Mouse (Mus musculus): ENCODE measurements around the gene Cdk15. TPM values are rescaled to one million over a fixed set of nuclear protein-coding genes. Genes with fewer than 3 reads are reported as not detected.

Gene Cdk15
- polyA plus RNA-seq, 1 experiment from 2014 or later: 1.0 TPM

DNA sequence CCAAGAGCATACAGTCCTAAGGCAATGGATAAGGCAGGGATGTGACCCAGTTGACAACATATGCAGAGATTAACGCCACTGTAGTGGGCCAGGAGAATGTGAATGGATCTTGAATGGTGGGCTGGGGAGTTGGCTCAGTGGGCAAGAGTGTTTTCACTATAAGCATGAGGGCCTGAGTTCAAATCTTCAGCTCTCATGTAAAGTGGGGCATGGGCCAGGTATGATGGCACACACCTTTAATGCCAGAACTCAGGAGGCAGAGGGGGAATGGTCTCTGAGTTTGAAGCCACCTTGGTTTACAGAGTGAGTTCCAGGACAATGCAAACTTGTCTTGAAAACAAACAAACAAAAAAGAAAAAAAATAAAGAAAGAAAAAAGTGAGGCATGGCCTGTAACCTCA lies 79.5 kb downstream of the Cdk15 start:
- no peak for ATAC-seq (ENCODE audit: low FRiP score, low read depth)
- H3K27me3 ChIP-seq: no peaks in the 10 kb centered on the region
- peaks cover 33% of the 10 kb centered on the region for H3K4me1 ChIP-seq (replicated peaks)
- 93% methylated on average over 1 of the region's 1 CpGs for WGBS
- no peak overlapping the region for H3K27ac ChIP-seq (replicated peaks)
- no peaks in the 10 kb centered on the region for H3K9me3 ChIP-seq
- H3K4me2 ChIP-seq: no peak overlapping the region
- H3K36me3 ChIP-seq: no peaks in the 10 kb centered on the region
- no peak overlapping the region for H3K9ac ChIP-seq
- H3K4me3 ChIP-seq: no peak overlapping the region

DNA sequence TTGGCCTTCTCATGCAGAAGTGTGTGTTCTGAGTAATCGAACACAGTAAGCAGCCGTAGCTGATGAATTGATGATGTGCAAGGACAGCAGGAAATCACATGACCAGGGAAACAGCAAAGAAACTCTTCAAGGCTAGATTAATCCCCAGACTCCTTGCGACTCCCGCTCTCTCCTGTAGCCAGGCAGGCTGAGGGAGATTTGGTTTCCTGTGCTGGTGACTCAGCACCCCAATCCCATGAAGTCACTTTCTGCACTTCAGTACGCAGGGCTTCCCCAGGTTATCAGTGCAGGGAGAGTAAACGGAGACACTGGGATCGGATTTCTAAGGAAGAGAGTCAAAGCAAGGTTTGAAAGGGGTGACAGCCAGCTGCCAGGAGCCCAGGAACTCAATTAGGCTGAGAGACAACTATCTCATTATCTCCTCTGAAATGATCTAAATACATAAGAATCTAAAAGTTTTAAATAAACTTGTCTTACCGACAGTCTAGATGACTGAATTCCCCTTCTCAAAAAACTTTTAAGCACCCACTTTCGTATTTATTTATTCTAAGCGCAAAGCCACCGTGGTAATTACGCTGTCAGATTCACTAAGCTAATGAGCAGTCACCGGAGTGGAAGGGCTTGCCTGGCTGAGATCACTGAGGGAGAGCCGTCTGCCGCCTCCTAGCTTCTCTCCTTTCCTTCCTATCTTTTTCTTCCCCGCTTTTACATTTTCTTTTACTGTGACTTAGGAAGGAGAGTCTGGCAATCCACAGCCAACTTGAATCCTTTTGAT lies 84.3 kb downstream of the Cdk15 start:
- Histone ChIP-seq H3K9ac (no peak overlapping the region), H3K4me3 (no peak overlapping the region), H3K4me2 (peak overlapping the region; percentile 36), H3K9me3 (no peaks in the 10 kb centered on the region), H3K36me3 (no peaks in the 10 kb centered on the region), H3K27me3 (no peaks in the 10 kb centered on the region), H3K4me1 (replicated peaks) (peaks cover 10% of the 10 kb centered on the region), H3K27ac (replicated peaks) (no peak overlapping the region)
- WGBS: 4% methylated on average over 16 of the region's 16 CpGs
- peak; percentile 45; the same call in 1 of the 2 replicates for ATAC-seq (ENCODE audit: low FRiP score, low read depth)

DNA sequence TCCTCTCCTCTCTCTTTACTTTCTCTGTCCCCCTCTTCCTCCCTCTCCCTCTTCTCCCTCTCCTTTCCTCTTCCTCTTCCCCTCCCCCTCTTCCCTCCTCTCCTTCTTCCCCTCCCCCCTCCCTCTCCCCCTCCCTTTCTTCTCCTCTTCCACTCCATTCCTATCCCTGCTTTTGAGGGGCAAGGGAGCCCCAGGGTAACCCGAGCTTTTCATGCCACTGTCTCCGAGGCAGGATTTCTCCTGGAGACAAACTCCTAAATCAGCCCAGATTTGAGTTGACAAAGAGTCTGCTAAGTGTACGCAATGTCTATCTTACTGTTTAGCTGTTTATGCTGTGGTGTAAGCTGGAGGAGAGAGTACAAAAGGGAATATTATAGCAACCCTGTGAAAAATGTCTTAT lies 85.0 kb downstream of the Cdk15 start:
- Histone ChIP-seq H3K9me3 (no peaks in the 10 kb centered on the region), H3K4me1 (replicated peaks) (peaks cover 10% of the 10 kb centered on the region), H3K36me3 (no peaks in the 10 kb centered on the region), H3K27me3 (no peaks in the 10 kb centered on the region), H3K4me3 (no peak overlapping the region), H3K27ac (replicated peaks) (no peak overlapping the region), H3K4me2 (no peak overlapping the region), H3K9ac (no peak overlapping the region)
- ATAC-seq (ENCODE audit: low FRiP score, low read depth): no peak
- WGBS: 22% methylated on average over 3 of the region's 3 CpGs

DNA sequence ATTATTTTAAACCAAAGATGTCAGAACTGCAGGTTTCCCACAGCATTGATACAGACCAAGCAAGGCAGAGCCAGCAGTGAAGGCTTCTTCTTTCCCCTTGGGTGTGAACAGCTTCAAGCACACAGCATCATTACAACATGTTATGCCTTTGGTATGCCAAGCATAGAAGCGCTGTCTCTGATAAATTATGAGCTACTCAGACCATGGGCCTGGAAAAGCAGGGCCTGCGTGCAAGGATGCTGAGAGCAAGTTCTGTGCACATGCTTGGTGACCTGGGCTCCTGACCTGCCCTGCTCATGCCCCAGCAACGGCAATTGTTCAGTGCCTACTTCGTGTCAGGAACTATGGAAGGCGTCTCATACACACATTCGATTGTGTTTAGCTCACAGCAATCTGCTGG lies 85.4 kb downstream of the Cdk15 start:
- H3K9me3 ChIP-seq: no peaks in the 10 kb centered on the region

DNA sequence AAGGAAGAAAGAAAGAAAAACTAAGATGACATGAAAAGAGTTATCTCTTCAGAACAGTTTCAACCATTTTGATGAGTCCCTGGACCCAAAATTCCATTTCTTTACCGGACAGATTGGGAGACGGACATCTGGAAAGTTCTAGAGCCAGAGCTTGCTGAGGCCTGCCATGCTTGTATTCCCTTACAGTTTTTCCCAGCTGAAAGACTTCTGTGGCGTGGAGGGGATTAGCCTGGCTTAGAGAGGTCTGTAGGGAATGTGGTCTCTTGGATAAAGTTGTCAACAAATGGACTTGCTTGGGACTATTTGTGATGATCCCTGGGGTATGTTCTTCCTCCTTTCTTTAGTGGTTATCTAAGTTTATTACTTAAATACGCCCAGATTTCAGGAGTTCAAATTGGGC lies 96.0 kb downstream of the Cdk15 start:
- no peak for ATAC-seq (ENCODE audit: low FRiP score, low read depth)
- Histone ChIP-seq H3K36me3 (no peaks in the 10 kb centered on the region), H3K4me3 (no peak overlapping the region), H3K4me2 (no peak overlapping the region), H3K27me3 (no peaks in the 10 kb centered on the region), H3K9me3 (no peaks in the 10 kb centered on the region), H3K9ac (no peak overlapping the region), H3K27ac (replicated peaks) (no peak overlapping the region), H3K4me1 (replicated peaks) (no peaks in the 10 kb centered on the region)
- 85% methylated on average over 4 of the region's 4 CpGs for WGBS

More for the DNA sequence above, 85.4 kb downstream of the Cdk15 start:
- no peaks in the 10 kb centered on the region for H3K27me3 ChIP-seq
- H3K36me3 ChIP-seq: no peaks in the 10 kb centered on the region
- WGBS: 51% methylated on average over 6 of the region's 6 CpGs
- no peak overlapping the region for H3K4me3 ChIP-seq
- no peak overlapping the region for H3K9ac ChIP-seq
- no peak for ATAC-seq (ENCODE audit: low FRiP score, low read depth)
- H3K4me2 ChIP-seq: no peak overlapping the region
- H3K4me1 ChIP-seq (replicated peaks): peaks cover 10% of the 10 kb centered on the region
- H3K27ac ChIP-seq (replicated peaks): no peak overlapping the region

DNA sequence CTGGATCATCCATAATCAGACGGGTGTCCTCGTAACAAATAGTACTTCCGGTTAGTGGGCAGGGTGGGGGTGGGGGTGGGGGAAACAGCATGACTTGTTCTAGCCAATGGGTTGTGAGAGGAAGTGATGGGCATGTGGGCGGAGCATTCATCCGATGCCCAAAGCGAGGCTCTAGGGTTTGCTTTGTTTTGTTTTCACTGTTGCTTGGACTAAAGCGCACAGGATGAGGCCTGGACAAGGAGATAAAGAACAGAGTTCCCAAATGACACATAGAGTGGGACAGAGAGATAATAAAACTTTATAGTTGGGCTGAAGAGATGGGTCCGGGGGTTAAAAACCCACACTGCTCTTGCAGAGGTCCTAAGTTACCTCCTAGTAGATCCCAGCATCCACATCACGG lies 98.7 kb downstream of the Cdk15 start:
- Histone ChIP-seq H3K9ac (no peak overlapping the region), H3K27ac (replicated peaks) (no peak overlapping the region), H3K27me3 (no peaks in the 10 kb centered on the region), H3K4me2 (no peak overlapping the region), H3K4me1 (replicated peaks) (no peaks in the 10 kb centered on the region), H3K36me3 (no peaks in the 10 kb centered on the region), H3K9me3 (no peaks in the 10 kb centered on the region), H3K4me3 (no peak overlapping the region)
- ATAC-seq (ENCODE audit: low FRiP score, low read depth): no peak
- WGBS: 88% methylated on average over 9 of the region's 9 CpGs

DNA sequence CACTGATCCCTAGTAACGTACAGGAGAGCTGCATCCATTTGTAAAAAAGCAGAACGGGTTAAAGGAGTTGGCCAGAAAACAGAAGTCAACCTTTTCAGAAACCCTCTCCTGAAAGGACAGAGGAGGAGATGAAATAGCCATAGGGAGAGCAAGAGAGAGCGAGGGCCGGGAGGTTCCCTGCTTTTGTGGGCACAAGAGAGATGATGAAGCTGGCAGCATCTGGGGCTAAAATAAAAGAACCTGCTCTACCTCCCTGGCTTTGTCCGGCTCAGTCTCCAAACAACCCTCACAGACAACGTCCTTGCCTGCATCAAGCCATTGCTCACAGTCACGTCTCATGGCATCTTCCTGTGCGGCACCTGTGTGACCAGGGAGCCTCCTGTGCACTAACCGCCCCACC lies 102.4 kb downstream of the Cdk15 start:
- H3K4me2 ChIP-seq: no peak overlapping the region
- no peak overlapping the region for H3K27ac ChIP-seq (replicated peaks)
- H3K36me3 ChIP-seq: no peaks in the 10 kb centered on the region
- no peaks in the 10 kb centered on the region for H3K9me3 ChIP-seq
- no peaks in the 10 kb centered on the region for H3K27me3 ChIP-seq
- no peaks in the 10 kb centered on the region for H3K4me1 ChIP-seq (replicated peaks)
- H3K4me3 ChIP-seq: no peak overlapping the region
- ATAC-seq (ENCODE audit: low FRiP score, low read depth): no peak
- H3K9ac ChIP-seq: no peak overlapping the region
- WGBS: 88% methylated on average over 9 of the region's 9 CpGs

DNA sequence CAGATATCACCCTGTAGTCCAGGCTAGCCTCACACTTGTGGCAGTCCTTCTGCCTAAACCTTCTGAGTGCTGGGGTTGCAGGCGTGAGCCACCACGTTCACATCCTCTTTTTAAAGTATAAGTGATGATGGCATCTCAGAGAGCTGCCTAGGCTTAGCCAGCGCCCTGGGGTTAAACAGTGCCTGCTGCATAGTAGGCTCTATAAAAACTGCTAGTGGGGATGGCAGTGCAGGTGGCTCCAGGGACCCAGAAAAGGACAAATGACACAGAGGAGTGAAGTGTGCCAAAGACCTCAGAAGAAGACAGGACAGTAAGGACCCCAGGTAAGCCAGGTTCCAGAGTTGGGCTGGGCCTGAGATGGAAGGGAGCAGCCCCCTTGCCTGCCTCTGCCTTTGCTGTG lies 104.1 kb downstream of the Cdk15 start:
- Histone ChIP-seq H3K27me3 (no peaks in the 10 kb centered on the region), H3K4me1 (replicated peaks) (no peaks in the 10 kb centered on the region), H3K4me2 (no peak overlapping the region), H3K9ac (no peak overlapping the region), H3K4me3 (no peak overlapping the region), H3K9me3 (no peaks in the 10 kb centered on the region), H3K36me3 (no peaks in the 10 kb centered on the region), H3K27ac (replicated peaks) (no peak overlapping the region)
- no peak for ATAC-seq (ENCODE audit: low FRiP score, low read depth)
- 73% methylated on average over 3 of the region's 3 CpGs for WGBS

DNA sequence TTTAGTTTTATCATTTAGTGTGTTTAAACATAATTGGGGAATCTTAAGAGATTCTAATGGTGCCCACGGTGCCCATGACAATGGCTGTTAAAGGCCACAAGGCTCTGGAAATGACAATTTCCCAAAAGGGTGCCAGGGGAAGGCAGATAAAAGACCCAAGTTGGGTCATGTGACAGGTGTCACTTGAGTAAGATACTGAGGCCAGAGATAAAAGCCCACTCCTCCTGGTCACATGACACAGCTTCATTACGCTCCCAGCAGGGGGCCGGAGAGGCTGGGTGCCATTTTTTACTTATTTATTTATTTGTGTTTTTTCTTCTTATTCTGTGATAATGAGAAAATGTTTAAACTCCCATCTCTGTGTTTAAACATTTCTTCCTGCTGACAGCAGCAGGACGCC lies 104.8 kb downstream of the Cdk15 start:
- Histone ChIP-seq H3K36me3 (no peaks in the 10 kb centered on the region), H3K9me3 (no peaks in the 10 kb centered on the region), H3K9ac (no peak overlapping the region), H3K27me3 (no peaks in the 10 kb centered on the region), H3K4me2 (no peak overlapping the region), H3K27ac (replicated peaks) (no peak overlapping the region), H3K4me1 (replicated peaks) (no peaks in the 10 kb centered on the region), H3K4me3 (no peak overlapping the region)
- WGBS: 72% methylated on average over 4 of the region's 4 CpGs
- ATAC-seq (ENCODE audit: low FRiP score, low read depth): no peak

DNA sequence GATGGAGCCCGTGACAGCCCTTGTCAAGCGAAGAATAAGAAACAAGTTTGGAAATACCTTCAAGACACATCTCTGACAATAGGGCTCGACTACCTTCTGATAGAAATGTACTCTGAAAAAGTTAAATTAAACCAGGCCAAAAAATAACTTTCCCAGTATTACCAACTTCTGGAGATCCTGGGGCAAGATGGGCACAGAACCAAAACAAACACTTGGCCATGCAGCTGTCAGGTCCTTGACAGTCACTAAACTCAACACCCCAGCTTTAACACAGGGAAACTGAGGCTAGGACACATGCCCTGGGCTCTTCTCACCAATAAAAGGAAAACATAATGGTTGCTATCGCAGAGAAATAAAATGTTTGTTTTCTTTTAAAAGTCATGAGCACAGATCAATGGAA lies 105.3 kb downstream of the Cdk15 start:
- WGBS: 86% methylated on average over 4 of the region's 4 CpGs
- Histone ChIP-seq H3K4me3 (no peak overlapping the region), H3K4me1 (replicated peaks) (no peaks in the 10 kb centered on the region), H3K27me3 (no peaks in the 10 kb centered on the region), H3K4me2 (no peak overlapping the region), H3K27ac (replicated peaks) (no peak overlapping the region), H3K9ac (no peak overlapping the region), H3K36me3 (no peaks in the 10 kb centered on the region), H3K9me3 (no peaks in the 10 kb centered on the region)
- no peak for ATAC-seq (ENCODE audit: low FRiP score, low read depth)

DNA sequence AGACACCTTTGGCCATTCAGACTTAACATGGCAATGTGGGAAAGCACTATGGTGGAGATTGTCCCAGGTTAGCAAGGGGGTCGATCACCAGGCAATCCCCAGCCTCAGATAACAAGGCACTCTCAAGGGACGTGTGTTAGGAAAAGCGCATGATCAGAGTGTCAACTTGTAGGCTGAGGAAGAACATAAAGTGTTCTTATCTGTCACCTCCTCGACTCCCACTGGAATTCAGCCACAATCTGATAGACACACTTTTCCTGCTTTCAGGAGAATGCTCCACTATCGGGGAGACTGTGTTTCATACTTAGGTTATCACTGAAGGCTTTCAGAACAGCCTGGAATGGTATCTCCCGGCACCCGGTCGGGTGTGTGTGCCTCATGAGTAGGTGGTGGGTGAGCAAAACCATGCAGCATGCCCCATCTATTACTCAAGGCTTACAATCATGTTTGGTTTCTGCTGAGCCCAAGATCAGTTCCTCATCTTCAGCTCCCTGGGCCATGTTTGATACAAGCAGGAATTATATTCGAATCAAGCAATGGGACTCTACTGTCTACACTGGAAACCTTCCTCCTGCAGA lies 107.8 kb downstream of the Cdk15 start:
- H3K4me3 ChIP-seq: no peak overlapping the region
- 87% methylated on average over 9 of the region's 9 CpGs for WGBS
- H3K36me3 ChIP-seq: no peaks in the 10 kb centered on the region
- no peaks in the 10 kb centered on the region for H3K27me3 ChIP-seq
- no peak overlapping the region for H3K27ac ChIP-seq (replicated peaks)
- H3K9ac ChIP-seq: no peak overlapping the region
- ATAC-seq (ENCODE audit: low FRiP score, low read depth): no peak
- H3K4me1 ChIP-seq (replicated peaks): no peaks in the 10 kb centered on the region
- H3K4me2 ChIP-seq: no peak overlapping the region
- no peaks in the 10 kb centered on the region for H3K9me3 ChIP-seq

DNA sequence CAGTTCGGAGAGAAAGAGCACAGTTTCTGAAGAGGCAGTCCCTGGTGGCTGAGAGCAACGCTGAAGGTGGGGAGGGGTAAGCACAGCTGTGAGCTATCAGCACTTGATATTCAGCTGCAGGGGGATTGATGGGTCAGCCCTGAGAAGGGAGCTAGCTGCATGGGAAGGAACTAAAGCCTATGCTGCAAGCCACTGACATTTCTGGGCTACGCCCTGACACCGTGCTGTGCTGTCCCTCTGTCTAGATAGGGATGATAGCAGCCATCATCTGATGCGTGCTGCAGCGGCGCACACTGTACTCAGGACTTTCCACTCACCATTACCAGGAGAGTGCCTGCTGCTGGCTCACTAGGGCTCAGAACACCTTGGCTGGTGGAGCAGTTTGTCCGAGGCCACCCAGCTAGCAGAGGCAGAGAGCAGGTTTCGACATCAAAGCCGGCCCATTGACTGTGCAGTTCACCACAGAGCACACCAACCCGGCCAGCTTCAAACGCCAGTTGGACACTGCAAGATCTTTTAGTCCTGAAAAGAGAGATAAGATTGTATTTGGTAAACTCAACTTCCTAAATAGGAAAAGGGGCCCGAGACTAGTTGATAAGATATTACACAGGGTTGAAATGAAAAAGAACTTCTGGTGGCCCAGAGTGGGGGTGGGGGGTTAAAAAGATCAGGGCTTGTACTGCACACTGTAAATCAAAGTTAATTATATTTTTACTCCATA lies 111.4 kb downstream of the Cdk15 start:
- 42% methylated on average over 13 of the region's 13 CpGs for WGBS
- no peak overlapping the region for H3K27ac ChIP-seq (replicated peaks)
- no peaks in the 10 kb centered on the region for H3K27me3 ChIP-seq
- no peak overlapping the region for H3K4me2 ChIP-seq
- H3K9ac ChIP-seq: no peak overlapping the region
- no peak; the same call in 1 of the 2 replicates for ATAC-seq (ENCODE audit: low FRiP score, low read depth)
- no peaks in the 10 kb centered on the region for H3K36me3 ChIP-seq
- no peaks in the 10 kb centered on the region for H3K9me3 ChIP-seq
- no peak overlapping the region for H3K4me3 ChIP-seq
- no peaks in the 10 kb centered on the region for H3K4me1 ChIP-seq (replicated peaks)
